Mouse (Mus musculus): ENCODE data around the gene Akap6. TPM values are rescaled to one million over a fixed set of nuclear protein-coding genes. Genes with fewer than 3 reads are reported as not detected.

The Akap6 gene
- total and polyA plus RNA-seq, 3 experiments, result 0.12 to 0.42 (median 0.33) TPM

DNA sequence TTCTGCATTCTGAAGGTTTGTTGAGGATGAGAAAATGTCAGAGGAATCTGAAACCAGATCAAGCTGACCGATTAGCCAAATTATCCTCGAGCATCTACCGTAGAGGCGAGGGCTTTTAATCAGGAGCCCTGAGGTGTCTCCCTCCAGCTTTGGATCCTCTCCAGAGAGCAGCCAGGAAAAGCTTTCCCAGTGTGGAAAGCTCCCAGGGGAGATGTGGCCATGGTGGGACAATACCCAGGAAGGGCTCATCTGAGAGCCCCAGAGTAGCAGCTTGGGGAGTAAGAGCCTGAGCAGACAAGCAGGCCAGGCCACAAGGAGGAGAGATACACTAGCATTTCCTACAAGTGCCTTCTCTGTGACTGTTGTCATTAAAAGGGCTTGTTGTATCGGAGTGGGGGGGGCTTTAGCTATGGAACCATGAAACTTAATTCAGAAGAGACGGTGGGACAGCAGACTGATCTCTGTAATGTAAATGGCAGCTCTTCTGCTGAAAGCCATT is 135.6 kb downstream of the Akap6 start:
- Histone ChIP-seq H3K79me2 (replicated peaks; ENCODE audit: control insufficient read depth, extremely low read depth, insufficient read depth, poor library complexity, severe bottlenecking) (no peaks in the 10 kb centered on the region), H3K27me3 (replicated peaks) (no peaks in the 10 kb centered on the region), H3K9me3 (replicated peaks; ENCODE audit: low read length) (no peaks in the 10 kb centered on the region), H3K4me2 (ENCODE audit: insufficient read depth, low read depth, poor library complexity, severe bottlenecking) (no peak overlapping the region), H3K27ac (ENCODE audit: insufficient read depth, low read depth) (no peak overlapping the region), H3K4me1 (ENCODE audit: control insufficient read depth in 1 of 2, insufficient read depth in 2 of 2) (0 out of 4 replicates have a peak, but pooled peaks cover 0 to 3% of the 10 kb centered on the region in 2 experiments), H3K4me3 (replicated peaks in 1 of 3; ENCODE audit: low read depth in 2 of 3, low read length in 2 of 3, poor library complexity in 1 of 3) (no peak overlapping the region), H3K9ac (ENCODE audit: insufficient read depth, low read depth) (no peak overlapping the region), H3K36me3 (replicated peaks in 1 of 2; ENCODE audit: control insufficient read depth in 1 of 2, insufficient read depth in 1 of 2, low read length in 1 of 2) (no peaks in the 10 kb centered on the region)
- in situ Hi-C loops (cut with MboI; ENCODE audit: low pct_ligation_motif_present, low pct_unique_long_range_greater_than_20kb, low sequenced_read_pairs), result loop anchor here (25.0 kb wide), 3 partner anchors 198 to 823 kb away; partner anchors contain the start of gene Dtd2
- dilution Hi-C loops (cut with MboI; ENCODE audit: extremely low pct_ligation_motif_present, extremely low pct_unique_long_range_greater_than_20kb, low sequenced_read_pairs), result no loop called here
- TF ChIP-seq SIN3A (IDR thresholded peaks at IDR 0.05; ENCODE audit: low read length), result no peak
- TF ChIP-seq BHLHE40 (IDR thresholded peaks at IDR 0.05; ENCODE audit: low read depth, low read length), result no peak
- no peak for TF ChIP-seq POLR2AphosphoS2 (IDR thresholded peaks at IDR 0.05; ENCODE audit: low read depth, low read length)
- TF ChIP-seq ELF1 (IDR thresholded peaks at IDR 0.05; ENCODE audit: low read depth, low read length), result no peak
- TF ChIP-seq NELFE (IDR thresholded peaks at IDR 0.05; ENCODE audit: low read depth, low read length), result no peak
- TF ChIP-seq KAT2A (IDR thresholded peaks at IDR 0.05; ENCODE audit: insufficient replicate concordance, low read length), result no peak
- no peak for TF ChIP-seq JUN (IDR thresholded peaks at IDR 0.05; ENCODE audit: insufficient read depth, low read depth, low read length)
- no peak for TF ChIP-seq CHD1 (IDR thresholded peaks at IDR 0.05; ENCODE audit: low read depth, low read length)
- no peak for TF ChIP-seq SMC3 (IDR thresholded peaks at IDR 0.05; ENCODE audit: low read depth, low read length)
- no peak for TF ChIP-seq MAFK (IDR thresholded peaks at IDR 0.05; ENCODE audit: insufficient replicate concordance, low read length)
- TF ChIP-seq CHD2 (IDR thresholded peaks at IDR 0.05; ENCODE audit: low read length), result no peak
- no peak for TF ChIP-seq TBP (conservative IDR thresholded peaks at IDR 0.05; ENCODE audit: low read depth, low read length)
- no peak for TF ChIP-seq RAD21 (IDR thresholded peaks at IDR 0.05; ENCODE audit: low read depth, low read length)
- no peak for TF ChIP-seq USF2 (conservative IDR thresholded peaks at IDR 0.05; ENCODE audit: low read depth, low read length)
- TF ChIP-seq JUND (conservative IDR thresholded peaks at IDR 0.05; ENCODE audit: low read depth, low read length), result no peak
- TF ChIP-seq GABPA (IDR thresholded peaks at IDR 0.05; ENCODE audit: insufficient replicate concordance, low read depth, low read length), result no peak
- no peak for TF ChIP-seq TCF12 (IDR thresholded peaks at IDR 0.05; ENCODE audit: low read depth, low read length)
- no peak for TF ChIP-seq RCOR1 (conservative IDR thresholded peaks at IDR 0.05; ENCODE audit: low read depth, low read length)
- no peak for TF ChIP-seq E2F4 (IDR thresholded peaks at IDR 0.05; ENCODE audit: insufficient replicate concordance, low read depth, low read length)
- TF ChIP-seq ZMIZ1 (IDR thresholded peaks at IDR 0.05; ENCODE audit: low read depth, low read length), result no peak
- no peak for DNase-seq (ENCODE audit: extremely low read depth)

DNA sequence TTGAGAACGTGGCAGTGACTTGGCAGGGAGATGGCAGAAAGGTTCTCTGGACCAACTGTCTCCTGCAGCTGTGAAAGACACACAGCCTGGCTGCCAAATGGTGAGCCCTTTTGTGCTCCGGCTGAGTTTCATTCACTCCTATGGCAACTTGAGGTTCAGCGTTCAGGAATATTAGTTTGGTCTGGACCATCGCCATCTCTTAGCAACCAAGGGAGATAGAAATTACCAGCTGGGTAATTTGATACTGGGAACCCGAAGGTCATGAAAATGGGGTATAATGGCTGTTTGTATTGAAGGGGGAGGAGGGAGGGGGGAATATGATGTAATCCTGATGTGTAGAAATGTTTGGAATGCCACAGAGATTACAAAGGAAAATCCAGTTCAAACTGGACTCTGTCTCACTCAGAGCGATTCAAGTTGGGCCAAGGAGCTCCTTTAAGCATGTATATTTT is 136.1 kb downstream of the Akap6 start:
- no peak overlapping the region for H3K27ac ChIP-seq (ENCODE audit: insufficient read depth, low read depth)
- 0 out of 4 replicates have a peak, but pooled peaks cover 0 to 3% of the 10 kb centered on the region in 2 experiments for H3K4me1 ChIP-seq (ENCODE audit: control insufficient read depth in 1 of 2, insufficient read depth in 2 of 2)
- in situ Hi-C loops (cut with MboI; ENCODE audit: low pct_ligation_motif_present, low pct_unique_long_range_greater_than_20kb, low sequenced_read_pairs) (loop anchor here (25.0 kb wide), 3 partner anchors 198 to 823 kb away; partner anchors contain the start of gene Dtd2), dilution Hi-C loops (cut with MboI; ENCODE audit: extremely low pct_ligation_motif_present, extremely low pct_unique_long_range_greater_than_20kb, low sequenced_read_pairs) (no loop called here)
- no peak overlapping the region for H3K9ac ChIP-seq (ENCODE audit: insufficient read depth, low read depth)
- H3K9me3 ChIP-seq (replicated peaks; ENCODE audit: low read length), result no peaks in the 10 kb centered on the region
- no peak for DNase-seq (ENCODE audit: extremely low read depth)
- H3K4me2 ChIP-seq (ENCODE audit: insufficient read depth, low read depth, poor library complexity, severe bottlenecking), result no peak overlapping the region
- no peaks in the 10 kb centered on the region for H3K36me3 ChIP-seq (replicated peaks in 1 of 2; ENCODE audit: control insufficient read depth in 1 of 2, insufficient read depth in 1 of 2, low read length in 1 of 2)
- H3K4me3 ChIP-seq (replicated peaks in 1 of 3; ENCODE audit: low read depth in 2 of 3, low read length in 2 of 3, poor library complexity in 1 of 3), result no peak overlapping the region
- H3K27me3 ChIP-seq (replicated peaks), result no peaks in the 10 kb centered on the region
- TF ChIP-seq ZC3H11A (IDR thresholded peaks at IDR 0.05; ENCODE audit: low read depth, low read length) (no peak), KAT2A (IDR thresholded peaks at IDR 0.05; ENCODE audit: insufficient replicate concordance, low read length) (no peak), SIN3A (IDR thresholded peaks at IDR 0.05; ENCODE audit: low read length) (no peak)
- no peaks in the 10 kb centered on the region for H3K79me2 ChIP-seq (replicated peaks; ENCODE audit: control insufficient read depth, extremely low read depth, insufficient read depth, poor library complexity, severe bottlenecking)
